Mouse (Mus musculus) liver, embryonic 14.5 days (tissue): ENCODE measurements at regions not wholly inside any gene's neighbourhood (a gene's known extent, or its start where the extent isn't known, plus 50 kb on each side); places are given as distances from the start of the nearest gene placed in this dataset.

Source experiments
- ATAC-seq: fragments of 200-750 bp; cut with Nextera tagmentation; 2 replicates; pipeline ENCODE4 v1.8.0; 2017; ENCODE audit warnings: moderate number of reproducible peaks, mild to moderate bottlenecking, moderate library complexity; ENCODE audit not compliant: insufficient read depth
- DNase-seq, 3 experiments: peaks; one replicate each; pipeline ENCODE4 v3.0.0-alpha.2; 2012 to 2013; ENCODE audit warnings: low read depth in 3 of 3, low spot score in 3 of 3
- H3K27ac ChIP-seq: fragments of 300-500 bp; sonication (generic); 2 replicates; pipeline ENCODE4 v1.5.1; 2014; ENCODE audit warnings: moderate library complexity, mild to moderate bottlenecking, control low read depth, inconsistent platforms
- H3K27me3 ChIP-seq: fragments of 300-500 bp; sonication (generic); 2 replicates; pipeline ENCODE4 v1.6.1; 2014; ENCODE audit warnings: mild to moderate bottlenecking, low read length, moderate library complexity; ENCODE audit not compliant: control insufficient read depth, insufficient read depth
- H3K36me3 ChIP-seq: fragments of 300-500 bp; sonication (generic); replicated peaks from 2 replicates; pipeline ENCODE4 v1.6.1; 2014; ENCODE audit warnings: low read depth; ENCODE audit not compliant: control insufficient read depth, insufficient read depth
- H3K4me1 ChIP-seq, 2 experiments: fragments of 200-500 bp in 1 of 2; fragments of 300-500 bp in 1 of 2; sonication (generic) in 1 of 2; replicated peaks; 2 replicates each; pipeline ENCODE4 v1.6.1; 2012 to 2014; ENCODE audit warnings: antibody characterized with exemption in 1 of 2, inconsistent platforms in 1 of 2, low read length in 1 of 2; ENCODE audit not compliant: control insufficient read depth in 2 of 2, insufficient read depth in 2 of 2
- H3K4me2 ChIP-seq: fragments of 300-500 bp; sonication (generic); 2 replicates; pipeline ENCODE4 v1.6.1; 2014; ENCODE audit warnings: low read depth, mild to moderate bottlenecking, control low read depth, moderate library complexity
- H3K4me3 ChIP-seq, 2 experiments: fragments of 200-500 bp in 1 of 2; fragments of 300-500 bp in 1 of 2; sonication (generic) in 1 of 2; 2 replicates each; pipeline ENCODE4 v1.5.1; 2012 to 2014; ENCODE audit warnings: low read depth in 2 of 2, low read length in 2 of 2, mild to moderate bottlenecking in 2 of 2, control low read depth in 1 of 2, inconsistent platforms in 1 of 2, moderate library complexity in 1 of 2; ENCODE audit not compliant: insufficient read depth in 1 of 2
- H3K9ac ChIP-seq: fragments of 300-500 bp; sonication (generic); replicated peaks from 2 replicates; pipeline ENCODE4 v1.6.1; 2014; ENCODE audit warnings: mild to moderate bottlenecking, control low read depth, moderate library complexity
- H3K9me3 ChIP-seq: fragments of 300-500 bp; sonication (generic); 2 replicates; pipeline ENCODE4 v1.6.1; 2016; ENCODE audit warnings: low read length, mixed read lengths; ENCODE audit not compliant: control insufficient read depth
- CTCF ChIP-seq: IDR thresholded peaks from 2 replicates; pipeline ENCODE4 v1.5.1; 2016; ENCODE audit warnings: antibody characterized with exemption, low read depth, control low read depth
- EP300 ChIP-seq: IDR thresholded peaks from 2 replicates; pipeline ENCODE4 v1.6.1; 2016; ENCODE audit warnings: antibody characterized with exemption, low read depth
- WGBS: fragments of 180-500 bp; shearing (Covaris S2); extraction: QIAGEN DNeasy Blood & Tissue Kit; methylation state at CpG from one replicate; pipeline ENCODE4 v1.1.7; 2014; ENCODE audit not compliant: insufficient replicate concordance; 5-methylcytosine and 5-hydroxymethylcytosine counted together

DNA sequence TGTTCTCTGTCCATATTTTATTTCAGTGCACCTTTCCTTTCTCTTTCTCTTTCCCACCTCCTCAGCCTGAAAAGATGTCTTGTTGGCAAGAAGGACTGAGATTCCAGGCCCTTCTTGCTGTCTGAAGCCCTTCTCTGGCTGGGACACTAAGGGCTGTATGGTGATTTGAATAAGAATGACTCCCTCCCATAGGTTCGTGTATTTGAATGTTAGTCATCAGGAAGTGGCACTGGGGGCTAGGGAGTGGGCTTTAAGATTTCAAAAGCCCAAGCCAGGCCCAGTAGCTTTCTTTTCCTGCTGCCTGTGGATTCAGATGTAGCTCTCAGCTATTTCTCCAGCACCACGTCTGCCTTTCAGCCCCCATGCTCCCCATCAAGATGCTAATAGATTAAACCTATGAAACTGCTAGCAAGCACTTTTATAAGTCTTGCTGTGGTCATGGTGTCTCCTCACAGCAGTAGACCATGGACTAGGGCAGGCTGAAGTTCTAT lies 66.3 kb upstream of the Tle4 start:
- Histone ChIP-seq H3K36me3 (no peaks in the 10 kb centered on the region), H3K9me3 (no peaks in the 10 kb centered on the region), H3K4me1 (peaks cover 0 to 5% of the 10 kb centered on the region in 2 experiments; a peak in 1 of 4 replicates), H3K4me3 (no peak overlapping the region), H3K4me2 (no peak overlapping the region), H3K9ac (no peak overlapping the region), H3K27ac (no peak overlapping the region), H3K27me3 (no peaks in the 10 kb centered on the region)
- DNase-seq, result no peak
- WGBS, result 42% methylated on average over 2 of the region's 2 CpGs
- no peak for ATAC-seq
- TF ChIP-seq EP300, result no peak
- no peak for TF ChIP-seq CTCF

- Histone ChIP-seq H3K9me3 (no peaks in the 10 kb centered on the region), H3K27me3 (no peaks in the 10 kb centered on the region)
These were observed 65.5 kb upstream of the Tle4 start for GRCm38 (mm10) chr19:14663350-14663749.

GRCm38 (mm10) chr19:14659725-14660124 lies 61.9 kb upstream of the Tle4 start:
- H3K36me3 ChIP-seq, result no peaks in the 10 kb centered on the region
- H3K4me3 ChIP-seq, result no peak overlapping the region
- no peak overlapping the region for H3K27ac ChIP-seq
- no peak overlapping the region for H3K4me2 ChIP-seq
- H3K27me3 ChIP-seq, result no peaks in the 10 kb centered on the region
- WGBS, result 10% methylated on average over 4 of the region's 4 CpGs
- peak; percentile 34; the same call in 1 of the 2 replicates for TF ChIP-seq EP300
- no peak for TF ChIP-seq CTCF
- DNase-seq, result no peak
- no peak overlapping the region for H3K9ac ChIP-seq
- H3K4me1 ChIP-seq, result peaks cover 2 to 9% of the 10 kb centered on the region in 2 experiments; a peak in 1 of 4 replicates
- no peaks in the 10 kb centered on the region for H3K9me3 ChIP-seq
- ATAC-seq, result peak; percentile 26; the same call in 1 of the 2 replicates

More at GRCm38 (mm10) chr19:14663350-14663749, 65.5 kb upstream of the Tle4 start:
- no peak overlapping the region for H3K4me2 ChIP-seq
- no peak overlapping the region for H3K27ac ChIP-seq
- H3K4me1 ChIP-seq, result peaks cover 0 to 5% of the 10 kb centered on the region in 2 experiments; a peak in 1 of 4 replicates
- no peak for ATAC-seq
- no peak overlapping the region for H3K4me3 ChIP-seq
- no peak overlapping the region for H3K9ac ChIP-seq
- 42% methylated on average over 4 of the region's 4 CpGs for WGBS
- TF ChIP-seq EP300 (no peak), CTCF (no peak)
- no peaks in the 10 kb centered on the region for H3K36me3 ChIP-seq
- no peak for DNase-seq

GRCm38 (mm10) chr19:14658479-14658878 lies 60.6 kb upstream of the Tle4 start:
- Histone ChIP-seq H3K9ac (no peak overlapping the region), H3K4me3 (no peak overlapping the region), H3K27ac (no peak overlapping the region), H3K36me3 (no peaks in the 10 kb centered on the region), H3K4me2 (no peak overlapping the region), H3K27me3 (no peaks in the 10 kb centered on the region), H3K9me3 (no peaks in the 10 kb centered on the region), H3K4me1 (peaks cover 2 to 9% of the 10 kb centered on the region in 2 experiments; a peak in 1 of 4 replicates)
- TF ChIP-seq EP300 (no peak), CTCF (no peak)
- no peak for DNase-seq
- WGBS, result 46% methylated on average over 2 of the region's 2 CpGs
- ATAC-seq, result no peak

GRCm38 (mm10) chr19:14656022-14656388 lies 58.2 kb upstream of the Tle4 start:
- no peak overlapping the region for H3K4me3 ChIP-seq
- H3K27me3 ChIP-seq, result no peaks in the 10 kb centered on the region
- H3K4me2 ChIP-seq, result no peak overlapping the region
- no peak for ATAC-seq
- H3K9ac ChIP-seq, result no peak overlapping the region
- no peaks in the 10 kb centered on the region for H3K9me3 ChIP-seq
- TF ChIP-seq EP300, result no peak
- no peak for TF ChIP-seq CTCF
- no peak overlapping the region for H3K27ac ChIP-seq
- H3K4me1 ChIP-seq, result peaks cover 2 to 9% of the 10 kb centered on the region in 2 experiments; a peak in 1 of 4 replicates
- no peaks in the 10 kb centered on the region for H3K36me3 ChIP-seq
- WGBS, result 47% methylated on average over 2 of the region's 2 CpGs
- DNase-seq, result no peak
